Mouse (Mus musculus) midbrain, embryonic 16.5 days (tissue): ENCODE measurements around the gene Zmynd15. TPM values are rescaled to one million over a fixed set of nuclear protein-coding genes. Genes with fewer than 3 reads are reported as not detected.

Source experiments
- ATAC-seq: fragments of 200-750 bp; cut with Nextera tagmentation; 2 replicates; pipeline ENCODE4 v1.8.0; 2017; ENCODE audit warnings: moderate TSS enrichment
- H3K27ac ChIP-seq: fragments of 300-500 bp; sonication (generic); 2 replicates; pipeline ENCODE4 v1.5.1; 2014; ENCODE audit warnings: mild to moderate bottlenecking, low read length, mixed read lengths
- H3K27me3 ChIP-seq: fragments of 300-500 bp; sonication (generic); 2 replicates; pipeline ENCODE4 v1.6.1; 2014; ENCODE audit warnings: low read depth, low read length, mixed read lengths; ENCODE audit not compliant: control insufficient read depth, insufficient read depth
- H3K36me3 ChIP-seq: fragments of 300-500 bp; sonication (generic); 2 replicates; pipeline ENCODE4 v1.6.1; 2014; ENCODE audit warnings: mild to moderate bottlenecking, low read length, moderate library complexity, mixed read lengths; ENCODE audit not compliant: control insufficient read depth, insufficient read depth
- H3K4me1 ChIP-seq: fragments of 300-500 bp; sonication (generic); 2 replicates; pipeline ENCODE4 v1.6.1; 2014; ENCODE audit warnings: mild to moderate bottlenecking, low read length, mixed read lengths; ENCODE audit not compliant: control insufficient read depth, insufficient read depth
- H3K4me2 ChIP-seq: fragments of 300-500 bp; sonication (generic); 2 replicates; pipeline ENCODE4 v1.6.1; 2014; ENCODE audit warnings: mild to moderate bottlenecking, low read length, mixed read lengths
- H3K4me3 ChIP-seq: fragments of 300-500 bp; sonication (generic); 2 replicates; pipeline ENCODE4 v1.5.1; 2014; ENCODE audit warnings: low read depth, mild to moderate bottlenecking, low read length, moderate library complexity, mixed read lengths
- H3K9ac ChIP-seq: fragments of 300-500 bp; sonication (generic); 2 replicates; pipeline ENCODE4 v1.6.1; 2014; ENCODE audit warnings: low read depth, low read length, mixed read lengths
- H3K9me3 ChIP-seq: fragments of 300-500 bp; sonication (generic); replicated peaks from 2 replicates; pipeline ENCODE4 v1.6.1; 2014; ENCODE audit warnings: mild to moderate bottlenecking, low read length, mixed read lengths; ENCODE audit not compliant: control insufficient read depth, poor library complexity, severe bottlenecking
- WGBS: fragments of 180-500 bp; shearing (Covaris S2); extraction: QIAGEN DNeasy Blood & Tissue Kit; methylation state at CpG from one replicate; pipeline ENCODE4 v1.1.7; 2014; 5-methylcytosine and 5-hydroxymethylcytosine counted together
- polyA plus RNA-seq: library from polyadenylated mRNA; unstranded; fragments of >200 nt; fragmentation: Nextera tagmentation; extraction: Ambion mirVana; gene quantifications from 2 replicates; pipeline ENCODE4 v1.2.1, GENCODE M21; 2015

Zmynd15 gene
- polyA plus RNA-seq, 1 experiment from 2014 or later = 0.49 TPM

DNA sequence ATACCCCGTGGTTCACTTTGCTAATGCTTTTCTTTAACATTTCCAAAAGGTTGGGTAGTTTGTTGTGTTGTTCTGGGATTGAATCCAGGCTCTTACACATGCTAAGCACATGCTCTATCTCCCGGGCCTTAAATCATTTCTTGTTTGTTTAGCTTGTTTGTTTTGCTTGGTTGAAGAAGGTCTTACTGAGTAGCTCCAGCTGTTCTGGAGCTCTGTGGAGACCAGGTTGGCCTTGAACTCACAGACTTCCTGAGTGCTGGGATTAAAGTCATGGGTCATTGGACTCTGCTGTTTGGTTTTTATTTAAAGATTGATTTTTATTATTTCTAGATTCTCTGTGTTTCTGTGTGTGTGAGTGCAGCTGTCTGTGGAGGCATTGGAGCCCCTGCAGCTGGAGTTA lies 26.3 kb downstream of the Zmynd15 start:
- 52% methylated on average over 2 of the region's 2 CpGs for WGBS
- no peaks in the 10 kb centered on the region for H3K27me3 ChIP-seq
- no peak for ATAC-seq

GRCm38 (mm10) chr11:70487816-70488215 lies 28.6 kb downstream of the Zmynd15 start:
- WGBS = 59% methylated on average over 4 of the region's 4 CpGs
- H3K4me3 ChIP-seq = no peak overlapping the region
- H3K9ac ChIP-seq = no peak overlapping the region
- no peaks in the 10 kb centered on the region; the same call in 1 of the 2 replicates for H3K9me3 ChIP-seq
- H3K36me3 ChIP-seq = no peaks in the 10 kb centered on the region
- no peak overlapping the region for H3K27ac ChIP-seq
- H3K4me1 ChIP-seq = no peaks in the 10 kb centered on the region
- ATAC-seq = no peak
- no peaks in the 10 kb centered on the region for H3K27me3 ChIP-seq
- no peak overlapping the region for H3K4me2 ChIP-seq

More for the DNA sequence above, 26.3 kb downstream of the Zmynd15 start:
- Histone ChIP-seq H3K36me3 (no peaks in the 10 kb centered on the region), H3K4me1 (no peaks in the 10 kb centered on the region), H3K9ac (no peak overlapping the region), H3K4me2 (no peak overlapping the region), H3K9me3 (no peaks in the 10 kb centered on the region), H3K4me3 (no peak overlapping the region), H3K27ac (no peak overlapping the region)

GRCm38 (mm10) chr11:70489138-70489537 lies 29.9 kb downstream of the Zmynd15 start:
- Histone ChIP-seq H3K4me1 (no peaks in the 10 kb centered on the region), H3K27me3 (no peaks in the 10 kb centered on the region), H3K27ac (no peak overlapping the region), H3K36me3 (no peaks in the 10 kb centered on the region), H3K4me3 (no peak overlapping the region), H3K9me3 (no peaks in the 10 kb centered on the region; the same call in 1 of the 2 replicates), H3K4me2 (no peak overlapping the region), H3K9ac (no peak overlapping the region)
- no peak for ATAC-seq
- 92% methylated on average over 3 of the region's 3 CpGs for WGBS

DNA sequence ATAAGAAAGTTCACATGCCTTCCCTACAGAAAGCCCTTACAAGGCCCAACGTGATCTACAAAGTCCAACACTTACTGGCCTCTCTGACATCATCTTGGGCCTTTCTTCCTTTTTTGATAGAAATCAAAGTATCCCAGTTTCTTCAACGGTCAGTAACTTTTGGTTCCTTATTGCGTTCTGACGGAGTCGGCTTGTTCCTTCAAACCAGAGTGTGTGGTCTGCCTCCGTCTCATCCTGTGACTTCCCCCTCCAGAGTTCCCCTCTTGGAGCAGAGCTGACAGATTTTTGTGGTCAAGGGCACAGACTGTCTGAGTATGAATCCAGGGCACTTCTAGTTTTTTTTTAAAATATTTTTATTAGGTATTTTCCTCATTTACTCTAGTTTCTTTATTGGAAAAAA lies 30.5 kb downstream of the Zmynd15 start:
- ATAC-seq = no peak

GRCm38 (mm10) chr11:70499566-70500475 lies 40.6 kb downstream of the Zmynd15 start:
- Histone ChIP-seq H3K4me2 (no peak overlapping the region), H3K27ac (no peak overlapping the region), H3K4me1 (no peaks in the 10 kb centered on the region), H3K36me3 (no peaks in the 10 kb centered on the region), H3K9me3 (no peaks in the 10 kb centered on the region), H3K9ac (no peak overlapping the region), H3K4me3 (no peak overlapping the region), H3K27me3 (no peaks in the 10 kb centered on the region)
- 63% methylated on average over 14 of the region's 14 CpGs for WGBS
- ATAC-seq = no peak

More for the DNA sequence above, 30.5 kb downstream of the Zmynd15 start:
- Histone ChIP-seq H3K9ac (no peak overlapping the region), H3K27ac (no peak overlapping the region), H3K4me3 (no peak overlapping the region), H3K9me3 (no peaks in the 10 kb centered on the region; the same call in 1 of the 2 replicates), H3K27me3 (no peaks in the 10 kb centered on the region), H3K4me1 (no peaks in the 10 kb centered on the region), H3K36me3 (no peaks in the 10 kb centered on the region), H3K4me2 (no peak overlapping the region)
- WGBS = 85% methylated on average over 6 of the region's 6 CpGs

DNA sequence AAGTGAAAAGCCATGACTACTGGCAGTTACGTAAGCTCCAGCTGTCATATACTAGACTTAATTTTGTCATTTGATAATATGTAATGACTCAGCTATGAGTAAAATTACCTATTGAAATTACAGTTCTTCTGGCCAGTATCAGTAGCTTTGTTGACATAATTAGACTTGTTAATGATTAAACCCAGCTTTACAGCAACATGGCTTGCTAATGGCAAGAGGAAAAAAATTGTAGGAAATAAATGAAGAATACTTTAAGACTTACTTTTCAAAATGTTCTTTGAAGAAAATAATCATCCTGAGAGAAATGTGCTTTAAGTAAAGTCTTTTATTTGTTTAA lies 41.2 kb downstream of the Zmynd15 start:
- no peak overlapping the region for H3K27ac ChIP-seq
- WGBS = 94% methylated on average over 1 of the region's 1 CpGs
- no peak overlapping the region for H3K4me2 ChIP-seq
- H3K9me3 ChIP-seq = no peaks in the 10 kb centered on the region
- H3K36me3 ChIP-seq = no peaks in the 10 kb centered on the region
- H3K9ac ChIP-seq = no peak overlapping the region
- peaks cover 2% of the 10 kb centered on the region; the same call in 1 of the 2 replicates for H3K27me3 ChIP-seq
- H3K4me3 ChIP-seq = no peak overlapping the region
- ATAC-seq = no peak
- H3K4me1 ChIP-seq = no peaks in the 10 kb centered on the region

- 72% methylated on average over 3 of the region's 3 CpGs for whole genome bisulfite sequencing
These were observed 42.8 kb downstream of the Zmynd15 start for GRCm38 (mm10) chr11:70502018-70502417.

GRCm38 (mm10) chr11:70504970-70505369 lies 45.7 kb downstream of the Zmynd15 start, which contains the start of gene Tm4sf5:
Tm4sf5 (plus strand) TSS chr11:70505244.
- no peak for ATAC-seq
- no peak within 1 kb of the TSS for H3K4me2 ChIP-seq

More at GRCm38 (mm10) chr11:70502018-70502417, 42.8 kb downstream of the Zmynd15 start:
- no peaks in the 10 kb centered on the region for H3K9me3 ChIP-seq
- no peaks in the 10 kb centered on the region for H3K36me3 ChIP-seq
- H3K9ac ChIP-seq = no peak overlapping the region
- no peak overlapping the region for H3K4me3 ChIP-seq
- H3K4me2 ChIP-seq = no peak overlapping the region
- H3K27ac ChIP-seq = no peak overlapping the region
- H3K27me3 ChIP-seq = peaks cover 2% of the 10 kb centered on the region; the same call in 1 of the 2 replicates
- no peaks in the 10 kb centered on the region for H3K4me1 ChIP-seq
- no peak for ATAC-seq

DNA sequence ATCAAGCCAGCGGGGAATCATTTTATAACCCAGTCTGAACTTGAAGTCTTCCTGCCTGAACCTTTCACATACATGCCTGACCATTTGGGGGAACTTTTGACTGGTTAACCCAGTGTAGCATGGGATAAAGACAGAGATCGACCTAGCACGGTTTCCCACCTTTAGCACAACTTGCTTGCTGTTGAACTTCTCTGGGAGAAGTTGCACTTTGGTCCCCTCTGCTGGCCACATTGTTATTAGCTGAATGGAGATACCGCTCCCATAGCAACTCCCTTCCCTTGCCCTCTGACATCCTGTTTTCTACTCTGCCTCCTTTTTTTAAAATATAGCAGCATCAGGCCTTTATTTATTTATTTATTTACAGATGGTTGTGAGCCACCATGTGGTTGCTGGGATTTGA lies 47.2 kb downstream of the Zmynd15 start:
- Histone ChIP-seq H3K27me3 (peaks cover 2% of the 10 kb centered on the region; the same call in 1 of the 2 replicates), H3K9ac (no peak overlapping the region), H3K4me2 (no peak overlapping the region), H3K9me3 (no peaks in the 10 kb centered on the region), H3K4me1 (peaks cover 6% of the 10 kb centered on the region; the same call in 1 of the 2 replicates), H3K27ac (no peak overlapping the region), H3K36me3 (no peaks in the 10 kb centered on the region), H3K4me3 (no peak overlapping the region)
- WGBS = 22% methylated on average over 4 of the region's 4 CpGs
- no peak for ATAC-seq

More at GRCm38 (mm10) chr11:70504970-70505369, 45.7 kb downstream of the Zmynd15 start, which contains the start of gene Tm4sf5:
- H3K27ac ChIP-seq = no peak within 1 kb of the TSS
- H3K36me3 ChIP-seq = no peaks in the 10 kb centered on the region
- H3K4me3 ChIP-seq = no peak within 1 kb of the TSS
- no peaks in the 10 kb centered on the region for H3K9me3 ChIP-seq
- WGBS = 82% methylated on average over 9 of the region's 9 CpGs
- 0 out of 2 replicates have a peak within 1 kb of the TSS, but pooled peaks have one; percentile 12 for H3K9ac ChIP-seq
- H3K27me3 ChIP-seq = peaks cover 2% of the 10 kb centered on the region; the same call in 1 of the 2 replicates
- peaks cover 5% of the 10 kb centered on the region; the same call in 1 of the 2 replicates for H3K4me1 ChIP-seq
